Mouse (Mus musculus) midbrain, embryonic 11.5 days (tissue): ENCODE data around the gene Epop. TPM values are rescaled to one million over a fixed set of nuclear protein-coding genes. Genes with fewer than 3 reads are reported as not detected.
A peak's percentile ranks its signal among the peaks of the same experiment; 100 is the strongest.
"Not testable (repeated sequence)": the region's sequence is repeated elsewhere in the genome, so short reads cannot be mapped to it uniquely, and the experiment has no call there.

Experiments
- ATAC-seq: fragments of 200-750 bp; cut with Nextera tagmentation; 2 replicates; pipeline ENCODE4 v1.8.0; 2017; ENCODE audit warnings: moderate TSS enrichment, moderate library complexity; ENCODE audit not compliant: low FRiP score
- DNase-seq: peaks from one replicate; pipeline ENCODE4 v3.0.0; 2015; ENCODE audit warnings: low spot score; ENCODE audit errors: missing footprints
- H3K27ac ChIP-seq: fragments of 300-500 bp; sonication (generic); 2 replicates; pipeline ENCODE4 v1.5.1; 2014; ENCODE audit warnings: low read depth, low read length
- H3K27me3 ChIP-seq: fragments of 300-500 bp; sonication (generic); 2 replicates; pipeline ENCODE4 v1.6.1; 2014; ENCODE audit warnings: mild to moderate bottlenecking, low read length, moderate library complexity, mixed read lengths; ENCODE audit not compliant: control insufficient read depth, insufficient read depth
- H3K36me3 ChIP-seq: fragments of 300-500 bp; sonication (generic); 2 replicates; pipeline ENCODE4 v1.6.1; 2014; ENCODE audit warnings: mild to moderate bottlenecking, low read length, moderate library complexity, mixed read lengths; ENCODE audit not compliant: control insufficient read depth, insufficient read depth
- H3K4me1 ChIP-seq: fragments of 300-500 bp; sonication (generic); 2 replicates; pipeline ENCODE4 v1.6.1; 2014; ENCODE audit warnings: low read length; ENCODE audit not compliant: control insufficient read depth, insufficient read depth
- H3K4me2 ChIP-seq: fragments of 300-500 bp; sonication (generic); 2 replicates; pipeline ENCODE4 v1.6.1; 2014; ENCODE audit warnings: mild to moderate bottlenecking, moderate library complexity
- H3K4me3 ChIP-seq: fragments of 300-500 bp; sonication (generic); 2 replicates; pipeline ENCODE4 v1.5.1; 2014; ENCODE audit warnings: low read depth, low read length
- H3K9ac ChIP-seq: fragments of 300-500 bp; sonication (generic); 2 replicates; pipeline ENCODE4 v1.6.1; 2014; ENCODE audit warnings: low read length
- H3K9me3 ChIP-seq: fragments of 300-500 bp; sonication (generic); 2 replicates; pipeline ENCODE4 v1.6.1; 2016; ENCODE audit warnings: low read length; ENCODE audit not compliant: control insufficient read depth
- WGBS: fragments of 180-500 bp; shearing (Covaris S2); extraction: QIAGEN DNeasy Blood & Tissue Kit; methylation state at CpG from one replicate; pipeline ENCODE4 v1.1.7; 2014; 5-methylcytosine and 5-hydroxymethylcytosine counted together
- polyA plus RNA-seq: library from polyadenylated mRNA; unstranded; fragments of >200 nt; fragmentation: Nextera tagmentation; extraction: Ambion mirVana; gene quantifications from 2 replicates; pipeline ENCODE4 v1.2.1, GENCODE M21; 2014

Epop gene
- polyA plus RNA-seq, 1 experiment from 2014 or later = 12.0 TPM

- Histone ChIP-seq H3K4me3 (no peak overlapping the region), H3K36me3 (no peaks in the 10 kb centered on the region), H3K27ac (no peak overlapping the region), H3K27me3 (no peaks in the 10 kb centered on the region), H3K4me2 (no peak overlapping the region), H3K9ac (no peak overlapping the region), H3K9me3 (no peaks in the 10 kb centered on the region), H3K4me1 (no peaks in the 10 kb centered on the region)
- peak; percentile 37 for DNase-seq
- WGBS = 52% methylated on average over 2 of the region's 2 CpGs
- no peak for ATAC-seq
Observed at GRCm38 (mm10) chr11:97642746-97643145, 13.2 kb upstream of the Epop start.

GRCm38 (mm10) chr11:97641668-97642067 is 12.2 kb upstream of the Epop start:
- H3K4me1 ChIP-seq = no peaks in the 10 kb centered on the region
- H3K9ac ChIP-seq = no peak overlapping the region
- no peaks in the 10 kb centered on the region for H3K36me3 ChIP-seq
- no peak overlapping the region for H3K4me2 ChIP-seq
- no peaks in the 10 kb centered on the region for H3K9me3 ChIP-seq
- ATAC-seq = no peak
- no peak overlapping the region for H3K27ac ChIP-seq
- H3K4me3 ChIP-seq = no peak overlapping the region
- peak; percentile 37 for DNase-seq
- H3K27me3 ChIP-seq = no peaks in the 10 kb centered on the region
- WGBS = 66% methylated on average over 8 of the region's 8 CpGs

- H3K27ac ChIP-seq = no peak overlapping the region
- H3K9me3 ChIP-seq = no peaks in the 10 kb centered on the region
- ATAC-seq = no peak
- no peak for DNase-seq
- no peak overlapping the region for H3K4me2 ChIP-seq
- H3K9ac ChIP-seq = no peak overlapping the region
- WGBS = 75% methylated on average over 11 of the region's 11 CpGs
- H3K27me3 ChIP-seq = peaks cover 13% of the 10 kb centered on the region
- H3K4me1 ChIP-seq = no peaks in the 10 kb centered on the region
- no peaks in the 10 kb centered on the region for H3K36me3 ChIP-seq
- no peak overlapping the region for H3K4me3 ChIP-seq
Observed at GRCm38 (mm10) chr11:97635468-97636019, 6.0 kb upstream of the Epop start.

GRCm38 (mm10) chr11:97632440-97632839 is 2.9 kb upstream of the Epop start:
- not testable (repeated sequence) for H3K4me3 ChIP-seq, H3K27ac ChIP-seq, H3K9ac ChIP-seq, DNase-seq, H3K36me3 ChIP-seq, ATAC-seq, H3K4me2 ChIP-seq, H3K9me3 ChIP-seq
- Histone ChIP-seq H3K27me3 (peaks cover 40% of the 10 kb centered on the region), H3K4me1 (peaks cover 14% of the 10 kb centered on the region)
- 85% methylated on average over 4 of the region's 4 CpGs for WGBS

- H3K4me2 ChIP-seq = no peak overlapping the region
- peak; percentile 45; the same call in 1 of the 2 replicates for ATAC-seq
- 5% methylated on average over 12 of the region's 12 CpGs for WGBS
Observed at GRCm38 (mm10) chr11:97631938-97632337, 2.4 kb upstream of the Epop start.

GRCm38 (mm10) chr11:97631500-97631899 is 2.0 kb upstream of the Epop start:
- H3K4me3 ChIP-seq = no peak overlapping the region
- no peak overlapping the region for H3K9ac ChIP-seq
- no peak overlapping the region for H3K27ac ChIP-seq
- ATAC-seq = no peak
- peaks cover 24% of the 10 kb centered on the region for H3K4me1 ChIP-seq
- no peak overlapping the region for H3K4me2 ChIP-seq
- 23% methylated on average over 5 of the region's 5 CpGs for whole genome bisulfite sequencing
- no peaks in the 10 kb centered on the region for H3K9me3 ChIP-seq
- no peak for DNase-seq
- H3K36me3 ChIP-seq = no peaks in the 10 kb centered on the region
- H3K27me3 ChIP-seq = peaks cover 47% of the 10 kb centered on the region

More at GRCm38 (mm10) chr11:97631938-97632337, 2.4 kb upstream of the Epop start:
- Histone ChIP-seq H3K9ac (no peak overlapping the region), H3K4me3 (no peak overlapping the region), H3K4me1 (peaks cover 19% of the 10 kb centered on the region), H3K27me3 (peaks cover 45% of the 10 kb centered on the region), H3K36me3 (no peaks in the 10 kb centered on the region), H3K9me3 (no peaks in the 10 kb centered on the region), H3K27ac (no peak overlapping the region)
- peak; percentile 99 for DNase-seq

- H3K4me2 ChIP-seq = no peak overlapping the region
- H3K9me3 ChIP-seq = no peaks in the 10 kb centered on the region
- H3K9ac ChIP-seq = no peak overlapping the region
- ATAC-seq (no peak), DNase-seq (no peak)
- peaks cover 28% of the 10 kb centered on the region for H3K4me1 ChIP-seq
- H3K27me3 ChIP-seq = peaks cover 51% of the 10 kb centered on the region
- H3K4me3 ChIP-seq = no peak overlapping the region
- no peaks in the 10 kb centered on the region for H3K36me3 ChIP-seq
- H3K27ac ChIP-seq = no peak overlapping the region
- 29% methylated on average over 2 of the region's 2 CpGs for whole genome bisulfite sequencing
Observed at GRCm38 (mm10) chr11:97631046-97631445, 1.5 kb upstream of the Epop start.

GRCm38 (mm10) chr11:97628568-97629518 is 659 bp downstream of the Epop start:
- no peak overlapping the region for H3K27ac ChIP-seq

GRCm38 (mm10) chr11:97628303-97628567 is 1.3 kb downstream of the Epop start:
- no peaks in the 10 kb centered on the region for H3K36me3 ChIP-seq
- no peak for ATAC-seq
- H3K4me1 ChIP-seq = peaks cover 30% of the 10 kb centered on the region
- H3K4me2 ChIP-seq = peak overlapping the region; percentile 58
- 0% methylated on average over 28 of the region's 28 CpGs for WGBS
- peaks cover 55% of the 10 kb centered on the region for H3K27me3 ChIP-seq
- H3K27ac ChIP-seq = no peak overlapping the region
- peak overlapping the region; percentile 50 for H3K9ac ChIP-seq
- peak; percentile 93 for DNase-seq
- peak overlapping the region; percentile 71 for H3K4me3 ChIP-seq
- no peaks in the 10 kb centered on the region for H3K9me3 ChIP-seq

More at GRCm38 (mm10) chr11:97628568-97629518, 659 bp downstream of the Epop start:
- no peaks in the 10 kb centered on the region for H3K36me3 ChIP-seq
- no peaks in the 10 kb centered on the region for H3K9me3 ChIP-seq
- ATAC-seq = peak; percentile 51
- H3K4me1 ChIP-seq = peaks cover 30% of the 10 kb centered on the region
- H3K9ac ChIP-seq = peak overlapping the region; percentile 69
- WGBS = under 1% methylated on average over 78 of the region's 106 CpGs
- H3K27me3 ChIP-seq = peaks cover 55% of the 10 kb centered on the region
- H3K4me2 ChIP-seq = peak overlapping the region; percentile 58
- peak overlapping the region; percentile 71 for H3K4me3 ChIP-seq
- peak; percentile 95 for DNase-seq
